Mouse (Mus musculus) C2C12 (cell line): ENCODE results near the gene Srek1ip1. TPM values are rescaled to one million over a fixed set of nuclear protein-coding genes. Genes with fewer than 3 reads are reported as not detected.

Experiments used
- H3K27me3 ChIP-seq: one replicate; pipeline ENCODE4 v1.6.1; 2011; ENCODE audit not compliant: control insufficient read depth, insufficient read depth, insufficient read length
- H3K36me3 ChIP-seq: one replicate; pipeline ENCODE4 v1.6.1; 2011; ENCODE audit not compliant: control insufficient read depth, insufficient read depth
- H3K4me3 ChIP-seq: one replicate; pipeline ENCODE4 v1.5.1; 2011; ENCODE audit warnings: mild to moderate bottlenecking, control low read depth; ENCODE audit not compliant: poor library complexity, insufficient read depth, severe bottlenecking
- H3K79me2 ChIP-seq: one replicate; pipeline ENCODE4 v1.6.1; 2011; ENCODE audit not compliant: control insufficient read depth, insufficient read depth
- H3K79me3 ChIP-seq: one replicate; pipeline ENCODE4 v1.6.1; 2011; ENCODE audit warnings: low read depth, control low read depth
- H3ac ChIP-seq: one replicate; pipeline ENCODE3; 2011; ENCODE audit warnings: low read depth; ENCODE audit not compliant: control insufficient read depth, insufficient read length
- CEBPB ChIP-seq: IDR thresholded peaks from one replicate; pipeline ENCODE4 v1.6.1; 2011; ENCODE audit warnings: low read depth, mild to moderate bottlenecking, control low read depth, moderate library complexity
- CTCF ChIP-seq: IDR thresholded peaks from one replicate; pipeline ENCODE4 v1.5.1; 2011; ENCODE audit not compliant: control insufficient read depth, insufficient read depth, insufficient read length
- FOSL1 ChIP-seq: IDR thresholded peaks from one replicate; pipeline ENCODE4 v1.8.0; 2011; ENCODE audit warnings: mild to moderate bottlenecking, low read length; ENCODE audit not compliant: poor library complexity, insufficient read depth, severe bottlenecking
- MAX ChIP-seq: IDR thresholded peaks from one replicate; pipeline ENCODE4 v1.6.1; 2011; ENCODE audit warnings: mild to moderate bottlenecking, control low read depth
- MYOD1 ChIP-seq: IDR thresholded peaks from one replicate; pipeline ENCODE4 v1.6.1; 2011; ENCODE audit warnings: low read depth; ENCODE audit not compliant: control insufficient read depth, insufficient read length
- MYOG ChIP-seq: IDR thresholded peaks from one replicate; pipeline ENCODE4 v1.6.1; 2011; ENCODE audit not compliant: control insufficient read depth, insufficient read length; ENCODE audit errors: extremely low read depth
- USF1 ChIP-seq: IDR thresholded peaks from one replicate; pipeline ENCODE4 v1.6.1; 2011; ENCODE audit warnings: low read depth, mild to moderate bottlenecking, control low read depth, moderate library complexity
- long read RNA-seq, 2 experiments: library from polyadenylated mRNA; unstranded; transcript quantifications; one replicate each; pipeline ENCODE4 v2.0.0; 2019 to 2020
- polyA plus RNA-seq: library from polyadenylated mRNA; unstranded; fragments of >200 nt; fragmentation: generic; extraction: Trizol; gene quantifications from one replicate; pipeline ENCODE4 v1.2.1, GENCODE M21; 2012; ENCODE audit warnings: missing spikeins

Gene Srek1ip1
- polyA plus RNA-seq, result 6.9 TPM
- long read RNA-seq, experiment 1, transcript Srek1ip1-201 (5 exons, 2,365 nt), result major isoform, 27 of 43 reads
- long read RNA-seq, experiment 1, partial matches to known transcripts, result 14 of 43 reads
- long read RNA-seq, experiment 1, other reads (novel, unspliced or antisense), result 1 of 43 reads
- long read RNA-seq, experiment 2, partial matches to known transcripts, result 0 of 2 reads
- long read RNA-seq, experiment 2, other reads (novel, unspliced or antisense), result 1 of 2 reads

DNA sequence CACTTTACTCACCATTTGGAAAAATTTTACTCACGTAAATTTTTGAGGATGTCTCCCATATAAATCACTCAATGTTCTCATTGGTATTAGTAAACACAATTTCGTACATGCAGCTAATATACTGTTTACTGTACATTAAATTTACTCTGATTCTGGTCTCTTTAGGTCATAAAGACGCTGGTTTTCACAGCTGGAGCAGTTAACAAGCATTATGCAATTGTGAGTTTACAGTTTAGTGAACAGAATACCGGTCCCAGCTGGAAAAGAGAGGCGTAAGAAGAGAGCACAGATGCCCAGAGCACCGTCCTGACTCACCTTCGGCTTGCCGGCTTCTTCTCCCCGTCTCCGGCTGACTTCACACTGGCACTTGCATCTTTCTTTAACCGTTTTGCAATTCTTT is at the start of gene Srek1ip1:
TSS of gene Srek1ip1 (plus strand) at position 301 of the 400 bp plus-strand sequence.
- Histone ChIP-seq H3K36me3 (peaks cover 28% of the 10 kb centered on the region), H3K27me3 (no peaks in the 10 kb centered on the region), H3K79me2 (no peaks in the 10 kb centered on the region), H3K4me3 (no peak within 1 kb of the TSS), H3K79me3 (no peaks in the 10 kb centered on the region), H3ac (no peak within 1 kb of the TSS)
- TF ChIP-seq USF1, result no peak
- TF ChIP-seq MAX, result no peak
- no peak for TF ChIP-seq FOSL1

DNA sequence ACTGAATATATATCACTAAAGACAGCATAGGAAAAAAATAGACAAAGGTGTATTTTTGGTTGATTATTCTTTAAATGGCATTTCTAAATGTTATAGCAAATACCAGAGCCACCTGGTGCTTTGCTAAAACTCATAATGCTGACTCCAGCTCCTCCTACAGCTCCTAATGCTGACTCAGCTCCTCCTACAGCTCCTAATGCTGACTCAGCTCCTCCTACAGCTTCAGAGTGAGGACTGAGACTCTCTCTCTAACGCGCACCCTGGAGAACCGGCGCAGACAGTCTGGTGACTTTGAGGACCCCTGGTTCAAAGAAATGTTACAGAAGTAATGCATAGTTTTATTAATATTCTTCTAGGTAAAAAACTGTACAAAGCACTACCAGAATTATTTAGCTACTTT is 49.4 kb upstream of the Srek1ip1 start:
- no peak overlapping the region for H3K4me3 ChIP-seq
- TF ChIP-seq CEBPB (no peak), CTCF (no peak), MAX (no peak), MYOG (no peak), USF1 (no peak), MYOD1 (no peak), FOSL1 (no peak)
- H3K79me3 ChIP-seq, result no peaks in the 10 kb centered on the region
- no peaks in the 10 kb centered on the region for H3K79me2 ChIP-seq
- no peaks in the 10 kb centered on the region for H3K27me3 ChIP-seq
- no peak overlapping the region for H3ac ChIP-seq
- no peaks in the 10 kb centered on the region for H3K36me3 ChIP-seq

DNA sequence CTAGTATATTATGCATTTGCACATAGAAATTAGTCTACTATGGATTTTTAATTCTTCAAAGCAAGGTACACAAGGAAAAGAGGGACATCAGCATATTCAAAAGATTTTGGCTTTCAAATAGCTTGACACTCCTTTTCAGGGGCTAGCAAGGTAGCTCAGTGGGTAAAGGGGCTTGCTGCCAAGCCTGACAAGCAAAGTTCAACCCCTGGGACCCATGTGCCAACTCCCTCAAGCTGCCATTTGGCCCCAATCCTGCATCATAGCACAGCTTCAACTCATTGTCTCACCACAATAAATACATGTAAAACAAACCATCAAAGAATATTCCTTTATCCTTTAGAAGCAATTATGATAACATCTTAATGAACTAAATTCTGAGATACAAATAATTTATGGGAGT is 45.3 kb upstream of the Srek1ip1 start:
- Histone ChIP-seq H3ac (no peak overlapping the region), H3K4me3 (no peak overlapping the region), H3K79me3 (no peaks in the 10 kb centered on the region), H3K79me2 (no peaks in the 10 kb centered on the region), H3K27me3 (no peaks in the 10 kb centered on the region), H3K36me3 (no peaks in the 10 kb centered on the region)
- TF ChIP-seq MYOG, result no peak
- no peak for TF ChIP-seq CEBPB
- TF ChIP-seq FOSL1, result no peak
- no peak for TF ChIP-seq CTCF
- TF ChIP-seq USF1, result no peak
- TF ChIP-seq MAX, result no peak
- no peak for TF ChIP-seq MYOD1

DNA sequence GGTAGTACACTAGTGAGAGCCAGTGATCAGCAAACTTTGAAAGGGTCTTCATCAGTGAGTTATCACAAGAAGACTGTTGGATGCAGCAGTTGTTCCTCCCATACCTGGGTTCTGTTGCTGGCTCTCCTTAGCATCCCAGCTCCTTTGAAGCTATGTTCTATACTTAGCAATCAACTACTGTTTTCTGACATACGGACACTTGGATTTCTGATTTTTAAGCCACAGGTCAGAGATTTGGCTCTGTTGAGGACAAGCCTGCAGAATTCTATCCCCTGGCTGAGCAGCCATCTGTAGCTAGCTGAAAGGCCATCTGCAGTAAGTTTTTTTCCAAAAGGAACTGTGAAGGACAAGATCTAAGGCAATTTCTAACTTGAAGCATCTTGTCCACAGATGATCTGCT is 32.9 kb upstream of the Srek1ip1 start:
- Histone ChIP-seq H3K4me3 (no peak overlapping the region), H3K27me3 (no peaks in the 10 kb centered on the region), H3K79me3 (no peaks in the 10 kb centered on the region), H3K79me2 (no peaks in the 10 kb centered on the region), H3ac (no peak overlapping the region), H3K36me3 (no peaks in the 10 kb centered on the region)
- TF ChIP-seq USF1 (no peak), MYOG (no peak), MYOD1 (no peak), MAX (no peak), FOSL1 (no peak), CTCF (no peak), CEBPB (no peak)

DNA sequence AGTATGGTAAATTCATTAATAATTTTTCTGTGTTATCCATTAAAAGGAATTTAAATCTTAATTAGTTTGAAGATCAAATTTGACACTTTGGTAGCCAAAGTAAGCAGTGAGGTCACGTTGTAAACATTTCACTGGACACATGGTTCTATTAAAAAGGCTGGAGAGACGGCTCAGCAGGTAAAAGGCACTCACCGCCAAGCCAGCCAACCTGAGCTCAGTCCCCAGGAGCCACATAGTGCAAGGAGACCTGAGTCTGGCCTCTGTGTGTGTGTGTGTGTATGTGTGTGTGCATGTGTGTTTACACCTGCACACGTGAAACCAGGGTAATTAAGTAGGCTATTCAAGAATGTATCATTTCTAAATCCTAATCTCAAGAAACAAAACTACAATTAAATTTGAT is 29.9 kb upstream of the Srek1ip1 start:
- TF ChIP-seq MYOG (no peak), FOSL1 (no peak), CTCF (no peak), MYOD1 (no peak), USF1 (no peak), MAX (no peak), CEBPB (no peak)
- H3K79me2 ChIP-seq, result no peaks in the 10 kb centered on the region
- no peak overlapping the region for H3ac ChIP-seq
- no peaks in the 10 kb centered on the region for H3K36me3 ChIP-seq
- H3K27me3 ChIP-seq, result no peaks in the 10 kb centered on the region
- no peak overlapping the region for H3K4me3 ChIP-seq
- no peaks in the 10 kb centered on the region for H3K79me3 ChIP-seq

DNA sequence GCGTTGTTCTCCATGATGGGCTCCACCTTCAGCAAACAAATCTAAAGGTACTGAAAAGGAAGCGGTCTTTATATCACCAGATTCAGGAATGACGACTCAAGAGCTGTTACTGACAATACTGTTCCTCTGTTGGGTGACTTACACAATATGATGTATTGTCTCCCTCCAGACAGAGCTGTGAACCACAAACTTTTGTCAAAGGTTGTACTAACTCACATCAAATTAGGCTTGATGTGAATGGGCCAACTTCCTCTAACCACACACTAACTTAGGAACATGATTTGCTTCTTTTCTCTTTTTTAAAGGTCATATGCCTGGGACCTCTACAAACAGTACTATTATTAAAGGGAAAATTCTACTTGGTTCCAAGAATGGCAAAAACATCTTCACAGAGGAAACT is 29.1 kb upstream of the Srek1ip1 start:
- Histone ChIP-seq H3K4me3 (no peak overlapping the region), H3ac (no peak overlapping the region), H3K79me3 (no peaks in the 10 kb centered on the region), H3K79me2 (no peaks in the 10 kb centered on the region), H3K36me3 (no peaks in the 10 kb centered on the region), H3K27me3 (no peaks in the 10 kb centered on the region)
- TF ChIP-seq CEBPB (no peak), CTCF (no peak), USF1 (no peak), MYOG (no peak)
